Mouse (Mus musculus): ENCODE measurements at regions not wholly inside any gene's neighbourhood (a gene's known extent, or its start where the extent isn't known, plus 50 kb on each side); places are given as distances from the start of the nearest gene placed in this dataset.
A peak's percentile ranks its signal among the peaks of the same experiment; 100 is the strongest.

- no peak for DNase-seq (ENCODE audit: inconsistent ontology term)
Observed at GRCm38 (mm10) chr10:9168725-9169124, 282.9 kb upstream of the Sash1 start.

DNA sequence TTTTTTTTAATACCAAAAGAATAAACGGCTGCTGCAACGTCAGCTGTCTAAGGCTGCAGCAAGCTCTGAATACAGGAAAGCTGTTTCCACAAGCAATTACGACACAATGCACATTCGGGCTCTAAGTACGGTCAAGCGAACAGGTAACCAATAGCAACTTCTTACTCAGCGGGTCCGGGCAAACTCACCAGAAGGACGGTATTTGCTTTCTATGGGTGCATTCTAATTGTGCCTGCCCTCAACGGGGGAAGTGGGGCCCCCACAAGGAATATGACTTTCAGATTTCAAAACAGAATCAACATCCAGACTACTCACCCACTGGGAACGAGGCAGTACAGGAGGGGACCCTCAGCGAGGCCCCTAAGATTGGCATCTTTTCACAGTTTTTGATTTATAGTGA is 280.1 kb upstream of the Sash1 start:
- no peak for DNase-seq (ENCODE audit: inconsistent ontology term)

DNA sequence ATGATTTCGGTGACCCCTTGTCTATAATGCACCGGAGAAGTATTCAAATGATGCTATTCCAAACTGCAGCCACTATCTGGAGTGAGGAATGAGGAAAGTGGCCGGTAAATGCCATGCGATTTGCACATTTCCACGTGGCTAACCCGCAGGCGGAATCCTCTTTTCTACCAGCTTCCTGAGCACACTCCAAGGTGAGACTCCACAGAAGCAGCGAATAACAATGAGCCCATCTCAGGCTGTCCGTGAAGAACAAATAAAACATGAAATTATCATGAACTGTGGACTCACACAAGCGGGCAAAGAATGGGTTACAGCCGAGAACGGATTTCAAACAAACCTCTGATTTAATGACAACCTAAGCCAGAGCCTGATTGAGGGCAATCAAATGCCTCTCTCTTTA is 279.7 kb upstream of the Sash1 start:
- no peak for DNase-seq (ENCODE audit: inconsistent ontology term)

- DNase-seq (ENCODE audit: inconsistent ontology term) = no peak
Observed at GRCm38 (mm10) chr10:9164333-9164732, 278.5 kb upstream of the Sash1 start.

DNA sequence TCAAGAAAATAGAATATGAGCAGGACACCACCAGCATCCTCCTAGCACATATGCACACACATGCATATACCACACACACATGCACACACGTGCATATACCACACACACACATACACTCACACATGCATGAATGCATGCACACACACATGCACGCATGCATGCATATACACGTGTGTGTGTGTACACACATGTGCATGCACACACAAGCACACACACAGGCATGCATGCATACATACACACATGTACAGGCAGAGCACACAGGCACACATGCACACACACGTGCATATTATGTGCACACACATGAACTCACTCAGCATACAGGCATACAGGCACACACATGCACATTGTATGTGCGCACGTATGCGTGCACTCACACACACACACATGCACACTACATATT is 275.7 kb upstream of the Sash1 start:
- DNase-seq (ENCODE audit: inconsistent ontology term) = no peak

DNA sequence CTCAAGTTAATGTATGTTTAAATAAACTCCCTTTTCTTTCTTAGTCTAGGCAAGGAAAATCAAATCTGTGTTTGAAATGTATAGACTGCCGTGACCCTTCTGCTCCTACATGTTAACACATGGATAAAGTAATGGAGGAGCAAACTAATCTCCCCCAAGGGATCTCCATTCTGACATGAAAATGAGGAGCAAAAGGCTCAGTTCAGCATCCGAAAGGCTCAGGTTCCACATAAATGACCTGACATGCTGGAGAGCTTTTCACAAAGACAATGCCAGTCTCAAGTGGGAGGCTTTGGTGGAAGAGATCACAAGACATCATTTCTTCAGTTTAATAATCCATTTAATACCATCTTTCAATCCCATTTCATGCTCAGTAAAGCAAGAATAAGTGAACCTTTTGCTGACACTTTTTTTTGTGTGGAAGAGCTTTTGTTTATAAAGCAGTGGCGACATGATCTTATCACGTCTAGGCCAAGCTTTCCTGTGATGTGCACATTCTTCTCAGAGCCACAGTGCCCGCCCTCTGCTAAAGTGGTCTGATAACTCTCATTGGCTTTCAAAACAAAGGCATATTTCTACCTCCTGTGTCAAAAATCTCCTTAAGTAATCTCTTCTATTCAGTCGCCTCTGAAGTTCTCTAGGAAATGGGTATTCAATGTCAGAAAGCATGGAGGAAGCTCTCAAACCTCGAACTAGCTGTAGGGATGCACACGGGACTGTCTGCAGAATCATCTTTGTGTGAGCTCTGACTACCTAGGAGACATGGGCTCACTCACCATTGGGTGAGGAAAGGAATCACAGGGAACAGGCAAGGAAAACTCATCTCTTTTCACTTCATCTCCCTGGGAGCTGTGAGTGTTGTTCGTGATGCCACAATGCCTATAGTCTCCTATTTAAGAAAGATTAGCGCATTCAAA is 271.7 kb upstream of the Sash1 start:
- no peak for DNase-seq (ENCODE audit: inconsistent ontology term)

GRCm38 (mm10) chr10:9136099-9136498 is 250.2 kb upstream of the Sash1 start:
- no peak for DNase-seq (ENCODE audit: inconsistent ontology term)

DNA sequence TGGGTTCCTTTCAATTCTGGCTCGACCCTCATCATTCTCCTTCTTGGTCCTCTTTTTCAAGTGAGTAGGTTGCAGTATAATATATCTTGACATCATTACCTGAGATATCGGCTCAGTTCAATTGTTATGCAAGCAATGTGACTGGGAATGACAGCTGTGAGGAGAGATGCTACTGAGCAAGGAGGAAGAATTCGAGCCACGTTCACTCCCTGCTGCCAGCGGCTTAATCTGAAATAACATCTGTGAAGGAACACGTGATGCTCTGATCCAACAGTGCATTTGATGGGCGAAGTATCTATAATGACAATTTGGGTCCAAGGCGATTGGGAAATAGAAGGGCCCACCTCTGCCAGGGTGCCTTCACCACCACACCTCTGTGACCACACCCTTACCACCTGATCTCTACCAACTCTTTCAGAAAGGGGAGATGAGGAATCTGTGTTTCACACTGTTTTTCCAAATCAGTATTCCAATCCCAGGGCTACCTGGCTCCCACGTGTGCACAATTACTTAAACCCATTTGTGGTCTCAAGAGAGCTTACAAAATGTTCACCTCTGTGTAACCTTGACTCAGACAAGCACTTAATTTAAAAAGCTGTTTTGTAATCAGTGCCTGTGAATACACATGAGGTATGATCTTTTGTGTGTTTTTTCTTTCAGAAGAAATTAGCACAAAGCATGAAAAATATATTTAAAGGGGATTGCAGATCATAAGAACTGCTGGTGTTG is 248.6 kb upstream of the Sash1 start:
- no peak for DNase-seq (ENCODE audit: inconsistent ontology term)

GRCm38 (mm10) chr10:9130061-9130460 is 244.2 kb upstream of the Sash1 start:
- no peak for DNase-seq (ENCODE audit: inconsistent ontology term)

DNA sequence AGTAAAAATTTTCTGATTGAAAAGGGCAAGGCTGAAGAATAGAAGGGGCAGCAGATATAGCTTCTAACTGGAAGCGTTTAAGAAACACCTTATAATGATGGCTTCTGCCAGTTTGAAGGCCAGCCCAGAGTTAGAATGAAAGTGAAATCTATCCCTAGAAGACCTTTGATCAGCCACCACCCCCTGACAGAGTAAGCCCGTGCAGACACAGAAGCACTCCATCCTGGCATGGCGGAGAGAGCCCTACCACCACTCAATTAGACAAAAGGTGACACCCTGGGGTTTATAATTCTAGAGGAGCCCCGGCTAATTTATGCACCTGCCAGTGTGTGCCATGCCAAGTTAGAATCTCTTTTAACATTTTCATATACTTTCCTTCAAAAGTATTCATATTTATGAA is 233.4 kb upstream of the Sash1 start:
- DNase-seq (ENCODE audit: inconsistent ontology term) = no peak

DNA sequence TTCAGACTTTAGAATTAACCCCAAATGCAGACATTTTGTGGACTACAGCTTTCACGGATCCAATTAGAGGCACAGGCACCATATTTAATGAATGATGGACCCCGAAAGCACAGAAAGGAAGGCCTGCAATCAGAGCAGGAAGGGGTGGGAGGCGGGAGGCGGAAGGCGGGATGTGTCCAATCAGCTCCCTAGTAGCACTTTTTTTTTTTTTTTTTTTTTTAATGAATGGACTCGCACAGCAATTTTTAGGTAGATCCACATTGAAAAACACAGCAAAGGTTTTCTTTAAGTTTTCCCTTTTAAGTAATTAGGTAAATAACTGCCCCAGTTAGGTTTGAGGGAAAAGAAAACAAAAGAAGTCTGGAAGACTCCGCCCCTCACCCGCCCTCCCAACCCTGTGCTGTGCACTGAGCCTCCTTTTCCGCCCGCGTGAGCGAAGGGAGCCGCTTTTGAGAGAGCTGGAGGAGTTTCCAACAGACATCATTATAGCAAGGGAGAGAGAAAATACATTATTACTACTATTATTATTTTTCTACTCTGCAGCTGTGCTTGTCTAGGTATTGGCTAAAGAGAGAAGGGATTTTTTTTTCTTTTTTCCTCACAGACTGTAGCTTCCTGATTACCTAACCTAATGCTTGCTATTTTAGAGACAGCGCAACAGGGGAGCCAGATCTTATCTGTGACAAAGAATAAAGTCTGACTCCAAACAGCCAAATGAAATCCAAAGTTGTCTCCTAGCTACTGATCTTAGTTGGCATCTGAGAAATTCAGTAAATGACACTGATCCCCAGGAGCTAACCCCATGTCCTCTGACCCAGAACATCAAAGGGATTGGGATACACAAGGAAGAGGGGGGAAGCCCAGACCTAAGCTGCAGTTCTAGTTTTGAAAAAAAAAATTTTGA is 232.0 kb upstream of the Sash1 start:
- DNase-seq (ENCODE audit: inconsistent ontology term) = peak; percentile 73

- DNase-seq (ENCODE audit: inconsistent ontology term) = no peak
Observed at GRCm38 (mm10) chr10:9117134-9117533, 231.3 kb upstream of the Sash1 start.

DNA sequence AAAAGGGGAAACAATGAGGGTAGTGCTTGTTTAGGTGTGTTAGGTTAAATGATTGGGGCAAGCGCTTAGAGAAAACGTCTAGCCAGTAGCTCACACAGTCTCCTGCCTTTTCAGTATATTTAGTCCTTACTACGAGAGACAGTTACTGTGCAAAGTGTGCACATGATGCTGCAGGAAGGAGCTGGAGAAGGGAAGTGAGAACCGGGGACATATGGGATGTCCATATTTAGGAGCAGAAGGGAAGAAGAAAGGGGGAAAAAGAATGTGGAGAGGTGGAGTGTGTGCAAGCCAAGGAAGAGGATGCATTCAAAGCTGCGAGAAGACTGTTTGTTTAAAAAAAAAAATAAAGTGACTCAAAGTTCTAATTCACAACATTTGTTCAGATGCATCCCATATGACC is 227.8 kb upstream of the Sash1 start:
- no peak for DNase-seq (ENCODE audit: inconsistent ontology term)

- no peak for DNase-seq (ENCODE audit: inconsistent ontology term)
Observed at GRCm38 (mm10) chr10:9111051-9111450, 225.2 kb upstream of the Sash1 start.

DNA sequence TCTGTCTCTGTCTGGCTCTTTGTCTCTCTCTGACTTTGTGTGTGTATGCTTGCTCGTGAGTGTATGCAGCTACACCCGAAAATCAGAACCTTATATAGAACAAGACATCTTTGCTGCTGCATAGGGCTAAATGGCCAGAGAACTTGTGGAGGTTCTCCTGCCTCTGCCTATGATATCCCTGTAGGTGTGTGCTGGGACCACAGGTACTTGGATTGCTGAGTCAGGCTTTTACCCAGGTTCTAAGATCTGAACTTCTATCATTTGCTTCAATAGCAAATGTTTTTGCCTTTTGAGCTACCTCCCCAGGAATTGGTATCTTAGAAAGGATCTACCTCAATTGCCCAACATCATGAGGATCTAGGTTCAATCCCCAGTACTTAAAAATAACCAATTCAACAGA is 210.3 kb upstream of the Sash1 start:
- DNase-seq (ENCODE audit: inconsistent ontology term) = no peak

GRCm38 (mm10) chr10:9095163-9095562 is 209.3 kb upstream of the Sash1 start:
- DNase-seq (ENCODE audit: inconsistent ontology term) = no peak

GRCm38 (mm10) chr10:9092237-9092885 is 206.5 kb upstream of the Sash1 start:
- DNase-seq (ENCODE audit: inconsistent ontology term) = peak; percentile 70

DNA sequence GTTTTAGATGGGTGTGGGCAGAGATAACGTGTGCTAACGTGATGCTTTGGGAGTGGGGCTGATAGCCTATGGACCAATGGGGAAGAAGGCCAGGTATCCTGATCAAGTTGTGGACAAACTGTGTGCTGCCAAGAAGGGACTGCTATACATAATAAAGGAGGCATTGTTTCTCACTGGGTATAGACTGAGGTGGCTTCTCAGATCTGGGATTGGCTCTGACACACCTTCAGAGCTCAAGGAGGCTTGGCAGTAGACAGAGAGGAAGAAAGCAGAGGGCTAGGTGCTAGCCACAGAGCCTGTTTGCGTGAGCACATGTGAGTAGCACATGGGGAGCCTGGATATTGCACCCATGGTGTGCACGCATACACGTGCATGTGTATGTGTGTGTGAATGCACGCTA is 205.1 kb upstream of the Sash1 start:
- DNase-seq (ENCODE audit: inconsistent ontology term) = no peak

DNA sequence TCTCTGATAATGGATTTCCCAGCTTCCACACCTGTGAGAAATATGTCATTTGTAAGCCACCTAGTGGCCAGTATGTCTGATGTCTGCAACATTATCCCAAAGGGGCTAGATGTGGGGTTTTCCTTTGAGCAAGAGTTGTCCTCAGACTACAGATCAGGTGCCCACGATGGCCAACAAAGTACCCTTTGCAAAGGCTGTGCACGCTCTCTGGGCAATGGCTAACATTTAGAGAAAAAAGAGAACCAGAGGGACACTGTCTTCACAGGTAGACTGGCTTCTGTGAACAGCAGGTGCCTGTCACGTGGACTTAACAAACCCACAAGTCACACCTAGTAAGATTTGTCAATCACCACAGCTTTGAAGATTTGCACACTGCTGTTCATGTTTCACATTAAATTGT is 202.0 kb upstream of the Sash1 start:
- no peak for DNase-seq (ENCODE audit: inconsistent ontology term)

GRCm38 (mm10) chr10:9087171-9087570 is 201.3 kb upstream of the Sash1 start:
- DNase-seq (ENCODE audit: inconsistent ontology term) = no peak

- DNase-seq (ENCODE audit: inconsistent ontology term) = no peak
Observed at GRCm38 (mm10) chr10:9086666-9087065, 200.8 kb upstream of the Sash1 start.

GRCm38 (mm10) chr10:9085441-9085840 is 199.6 kb upstream of the Sash1 start:
- no peak for DNase-seq (ENCODE audit: inconsistent ontology term)
